Mouse (Mus musculus) ES-E14 (cell line): ENCODE measurements around the gene Dync1li1. TPM values are rescaled to one million over a fixed set of nuclear protein-coding genes. Genes with fewer than 3 reads are reported as not detected.
A peak's percentile ranks its signal among the peaks of the same experiment; 100 is the strongest.

ENCODE experiments used
- DNase-seq: peaks from one replicate; pipeline ENCODE4 v3.0.0-alpha.2; 2013; ENCODE audit warnings: low read depth, low spot score
- H3K27ac ChIP-seq: 2 replicates; pipeline ENCODE4 v1.5.1; 2012; ENCODE audit warnings: low read depth, mild to moderate bottlenecking, low read length, moderate library complexity, mixed read lengths; ENCODE audit not compliant: poor library complexity, insufficient read depth, severe bottlenecking
- H3K36me3 ChIP-seq: 2 replicates; pipeline ENCODE4 v1.6.1; 2012; ENCODE audit warnings: mild to moderate bottlenecking, low read length, moderate library complexity, mixed read lengths; ENCODE audit not compliant: control insufficient read depth, poor library complexity, insufficient read depth, severe bottlenecking
- H3K4me1 ChIP-seq, 2 experiments: fragments of 150-350 bp in 1 of 2; sonication (generic) in 1 of 2; 2 replicates each; pipeline ENCODE4 v1.6.1; 2012; ENCODE audit warnings: low read length in 2 of 2, mild to moderate bottlenecking in 1 of 2, mixed read lengths in 1 of 2; ENCODE audit not compliant: control insufficient read depth in 2 of 2, insufficient read depth in 2 of 2, poor library complexity in 1 of 2
- H3K4me3 ChIP-seq, 2 experiments: fragments of 150-350 bp in 1 of 2; sonication (generic) in 1 of 2; 2 replicates each; pipeline ENCODE4 v1.5.1; 2012; ENCODE audit warnings: low read length in 2 of 2, low read depth in 1 of 2, mild to moderate bottlenecking in 1 of 2, mixed read lengths in 1 of 2; ENCODE audit not compliant: insufficient read depth in 1 of 2, poor library complexity in 1 of 2, severe bottlenecking in 1 of 2
- H3K9ac ChIP-seq: 2 replicates; pipeline ENCODE4 v1.6.1; 2012; ENCODE audit warnings: low read depth, mild to moderate bottlenecking, low read length, mixed read lengths; ENCODE audit not compliant: poor library complexity, insufficient read depth, severe bottlenecking
- H3K9me3 ChIP-seq: fragments of 150-350 bp; sonication (generic); 2 replicates; pipeline ENCODE4 v1.6.1; 2012; ENCODE audit warnings: low read depth, mild to moderate bottlenecking, low read length; ENCODE audit not compliant: control insufficient read depth, insufficient read depth
- CHD2 ChIP-seq: IDR thresholded peaks from 2 replicates; pipeline ENCODE4 v1.6.1; 2014; ENCODE audit warnings: mild to moderate bottlenecking, low read depth, low read length, inconsistent platforms
- HCFC1 ChIP-seq: IDR thresholded peaks from 2 replicates; pipeline ENCODE4 v1.6.1; 2012; ENCODE audit warnings: low read length, inconsistent platforms, borderline replicate concordance; ENCODE audit not compliant: insufficient read depth
- MAFK ChIP-seq: IDR thresholded peaks from 2 replicates; pipeline ENCODE4 v1.6.1; 2014; ENCODE audit warnings: mild to moderate bottlenecking, low read depth, low read length, inconsistent platforms; ENCODE audit not compliant: insufficient read depth
- ZC3H11A ChIP-seq: IDR thresholded peaks from 2 replicates; pipeline ENCODE4 v1.6.1; 2012; ENCODE audit warnings: low read depth, mild to moderate bottlenecking, inconsistent platforms, low read length, borderline replicate concordance
- ZNF384 ChIP-seq: IDR thresholded peaks from 2 replicates; pipeline ENCODE4 v1.6.1; 2012; ENCODE audit warnings: low read depth, low read length, inconsistent platforms
- in situ Hi-C, 2 experiments: fragments of 600-800 bp; cut with MboI; formaldehyde crosslinking; loops; one replicate each; pipeline ENCODE4 v1.15.1; 2025; ENCODE audit warnings: low sequenced_read_pairs in 2 of 2, inconsistent platforms in 1 of 2; ENCODE audit not compliant: unreplicated experiment in 2 of 2
- total RNA-seq: library from RNA; depleted of rRNA; stranded (reverse); fragments of 300-350 nt; gene quantifications from 2 replicates; pipeline ENCODE4 v1.2.3, GENCODE M21; 2012

The Dync1li1 gene
- total RNA-seq, 1 experiment, result 63.8 TPM

GRCm38 (mm10) chr9:114763341-114763740 is 74.8 kb downstream of the Dync1li1 start:
- in situ Hi-C loops, result no loop called here
- Histone ChIP-seq H3K9me3 (no peaks in the 10 kb centered on the region), H3K9ac (no peak overlapping the region), H3K4me3 (no peak overlapping the region), H3K4me1 (peaks cover 0 to 16% of the 10 kb centered on the region in 2 experiments; a peak in 2 of 4 replicates), H3K36me3 (peaks cover 7% of the 10 kb centered on the region; the same call in 1 of the 2 replicates), H3K27ac (no peak overlapping the region)
- TF ChIP-seq ZC3H11A (no peak), HCFC1 (no peak), CHD2 (no peak), MAFK (no peak), ZNF384 (no peak)
- DNase-seq, result peak; percentile 58

- TF ChIP-seq HCFC1 (no peak), MAFK (no peak), ZNF384 (no peak), ZC3H11A (no peak), CHD2 (no peak)
- Histone ChIP-seq H3K36me3 (peaks cover 3% of the 10 kb centered on the region; the same call in 1 of the 2 replicates), H3K4me1 (peaks cover 0 to 7% of the 10 kb centered on the region in 2 experiments; a peak in 2 of 4 replicates), H3K27ac (no peak overlapping the region), H3K9me3 (no peaks in the 10 kb centered on the region), H3K4me3 (no peak overlapping the region), H3K9ac (no peak overlapping the region)
- in situ Hi-C loops, result no loop called here
- no peak for DNase-seq
Observed at GRCm38 (mm10) chr9:114767030-114767429, 78.4 kb downstream of the Dync1li1 start.

- DNase-seq, result no peak
- H3K9me3 ChIP-seq, result no peaks in the 10 kb centered on the region
- no peak overlapping the region for H3K4me3 ChIP-seq
- no peak overlapping the region for H3K27ac ChIP-seq
- in situ Hi-C loops, result no loop called here
- H3K36me3 ChIP-seq, result peaks cover 7% of the 10 kb centered on the region
- no peak for TF ChIP-seq MAFK
- TF ChIP-seq ZNF384, result no peak
- TF ChIP-seq HCFC1, result no peak
- TF ChIP-seq CHD2, result no peak
- no peak for TF ChIP-seq ZC3H11A
- H3K9ac ChIP-seq, result no peak overlapping the region
- H3K4me1 ChIP-seq, result peaks cover 0 to 7% of the 10 kb centered on the region in 2 experiments; a peak in 2 of 4 replicates
Observed at GRCm38 (mm10) chr9:114767507-114767906, 78.9 kb downstream of the Dync1li1 start.

DNA sequence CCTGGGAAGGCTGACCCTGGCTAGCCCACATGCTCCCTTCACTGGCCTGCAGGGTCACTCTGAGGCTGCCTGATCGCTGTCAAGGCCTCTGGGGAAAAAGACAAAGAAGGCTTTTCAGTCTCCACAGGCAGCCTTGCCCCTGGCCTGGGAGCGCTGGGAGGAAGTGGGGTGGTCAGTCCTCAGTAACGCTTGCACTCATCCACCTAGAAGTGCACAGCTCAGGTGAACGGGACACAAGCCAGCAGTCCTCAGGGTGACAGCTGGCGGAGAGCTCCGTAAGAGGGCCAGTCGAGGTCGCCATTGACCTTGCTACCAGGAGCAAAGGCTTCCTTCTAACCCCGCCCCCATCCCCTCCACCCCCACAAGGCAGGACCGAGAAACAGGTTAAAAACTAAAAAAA is 79.5 kb downstream of the Dync1li1 start:
- Histone ChIP-seq H3K4me3 (no peak overlapping the region), H3K9me3 (no peaks in the 10 kb centered on the region), H3K4me1 (peaks cover 0 to 7% of the 10 kb centered on the region in 2 experiments; a peak in 2 of 4 replicates), H3K9ac (no peak overlapping the region), H3K36me3 (peaks cover 8% of the 10 kb centered on the region), H3K27ac (no peak overlapping the region)
- DNase-seq, result no peak
- in situ Hi-C loops, result no loop called here
- no peak for TF ChIP-seq MAFK
- no peak for TF ChIP-seq HCFC1
- no peak for TF ChIP-seq ZNF384
- TF ChIP-seq CHD2, result no peak
- no peak for TF ChIP-seq ZC3H11A
